Mouse (Mus musculus): ENCODE results near the gene 1700019D03Rik. TPM values are rescaled to one million over a fixed set of nuclear protein-coding genes. Genes with fewer than 3 reads are reported as not detected.
A peak's percentile ranks its signal among the peaks of the same experiment; 100 is the strongest.
"Not testable (repeated sequence)": the region's sequence is repeated elsewhere in the genome, so short reads cannot be mapped to it uniquely, and the experiment has no call there.

1700019D03Rik gene
- polyA plus RNA-seq, 1 experiment from 2014 or later = 2.7 TPM

- Histone ChIP-seq H3K27ac (replicated peaks) (no peak overlapping the region), H3K4me2 (replicated peaks) (peak overlapping the region; percentile 93), H3K4me1 (peaks cover 19% of the 10 kb centered on the region), H3K9me3 (no peaks in the 10 kb centered on the region), H3K36me3 (no peaks in the 10 kb centered on the region), H3K4me3 (peak overlapping the region; percentile 51), H3K27me3 (no peaks in the 10 kb centered on the region), H3K9ac (replicated peaks) (peak overlapping the region; percentile 52)
- WGBS = under 1% methylated on average over 46 of the region's 47 CpGs
- ATAC-seq (replicated peaks) = peak; percentile 84
Observed at GRCm38 (mm10) chr1:52952551-52953397, 67.2 kb downstream of the 1700019D03Rik start.

GRCm38 (mm10) chr1:52952143-52952542 is 67.8 kb downstream of the 1700019D03Rik start:
- no peak overlapping the region for H3K27ac ChIP-seq (replicated peaks)
- H3K4me3 ChIP-seq = peak overlapping the region; percentile 51
- peaks cover 19% of the 10 kb centered on the region for H3K4me1 ChIP-seq
- peak overlapping the region; percentile 52 for H3K9ac ChIP-seq (replicated peaks)
- peak; percentile 51 for ATAC-seq (replicated peaks)
- H3K36me3 ChIP-seq = no peaks in the 10 kb centered on the region
- H3K4me2 ChIP-seq (replicated peaks) = peak overlapping the region; percentile 93
- no peaks in the 10 kb centered on the region for H3K27me3 ChIP-seq
- H3K9me3 ChIP-seq = no peaks in the 10 kb centered on the region
- 3% methylated on average over 5 of the region's 5 CpGs for WGBS

- Histone ChIP-seq H3K4me2 (replicated peaks) (peak overlapping the region; percentile 93), H3K9ac (replicated peaks) (no peak overlapping the region), H3K4me3 (no peak overlapping the region), H3K9me3 (no peaks in the 10 kb centered on the region), H3K4me1 (peaks cover 19% of the 10 kb centered on the region), H3K27ac (replicated peaks) (no peak overlapping the region), H3K27me3 (no peaks in the 10 kb centered on the region), H3K36me3 (no peaks in the 10 kb centered on the region)
- WGBS = 54% methylated on average over 5 of the region's 5 CpGs
- ATAC-seq (replicated peaks) = no peak
Observed at GRCm38 (mm10) chr1:52951146-52951868, 68.7 kb downstream of the 1700019D03Rik start.

GRCm38 (mm10) chr1:52947895-52948294 is 72.1 kb downstream of the 1700019D03Rik start:
- Histone ChIP-seq H3K36me3 (no peaks in the 10 kb centered on the region), H3K4me2 (replicated peaks) (no peak overlapping the region), H3K27ac (replicated peaks) (no peak overlapping the region), H3K4me3 (no peak overlapping the region), H3K27me3 (no peaks in the 10 kb centered on the region), H3K4me1 (peaks cover 12% of the 10 kb centered on the region), H3K9ac (replicated peaks) (no peak overlapping the region), H3K9me3 (no peaks in the 10 kb centered on the region)
- 81% methylated on average over 5 of the region's 5 CpGs for WGBS
- no peak for ATAC-seq (replicated peaks)

- no peak overlapping the region for H3K4me3 ChIP-seq
- 100% methylated on average over 1 of the region's 1 CpGs for WGBS
- no peaks in the 10 kb centered on the region for H3K36me3 ChIP-seq
- H3K9ac ChIP-seq (replicated peaks) = no peak overlapping the region
- H3K4me1 ChIP-seq = no peaks in the 10 kb centered on the region
- H3K9me3 ChIP-seq = 0 out of 2 replicates have a peak, but pooled peaks cover 3% of the 10 kb centered on the region
- no peaks in the 10 kb centered on the region for H3K27me3 ChIP-seq
- no peak for ATAC-seq (replicated peaks)
- no peak overlapping the region for H3K4me2 ChIP-seq (replicated peaks)
- H3K27ac ChIP-seq (replicated peaks) = no peak overlapping the region
Observed at GRCm38 (mm10) chr1:52939021-52939420, 81.0 kb downstream of the 1700019D03Rik start.

- Histone ChIP-seq H3K4me3 (no peak overlapping the region), H3K36me3 (no peaks in the 10 kb centered on the region), H3K27me3 (no peaks in the 10 kb centered on the region), H3K27ac (replicated peaks) (no peak overlapping the region), H3K4me2 (replicated peaks) (no peak overlapping the region), H3K9me3 (0 out of 2 replicates have a peak, but pooled peaks cover 3% of the 10 kb centered on the region), H3K9ac (replicated peaks) (no peak overlapping the region), H3K4me1 (no peaks in the 10 kb centered on the region)
- 90% methylated on average over 5 of the region's 5 CpGs for WGBS
- no peak for ATAC-seq (replicated peaks)
Observed at GRCm38 (mm10) chr1:52934494-52934893, 85.5 kb downstream of the 1700019D03Rik start.

- not testable (repeated sequence) for H3K9ac ChIP-seq (replicated peaks); H3K9me3 ChIP-seq; H3K27me3 ChIP-seq; H3K4me3 ChIP-seq; ATAC-seq (replicated peaks); H3K27ac ChIP-seq (replicated peaks); H3K36me3 ChIP-seq; H3K4me1 ChIP-seq; H3K4me2 ChIP-seq (replicated peaks)
- WGBS = 100% methylated on average over 1 of the region's 1 CpGs
Observed at GRCm38 (mm10) chr1:52924482-52924881, 95.5 kb downstream of the 1700019D03Rik start.

- H3K27me3 ChIP-seq; H3K4me2 ChIP-seq (replicated peaks); H3K36me3 ChIP-seq; H3K4me3 ChIP-seq; H3K9me3 ChIP-seq; H3K9ac ChIP-seq (replicated peaks); ATAC-seq (replicated peaks); H3K4me1 ChIP-seq; H3K27ac ChIP-seq (replicated peaks): not testable (repeated sequence)
Observed at GRCm38 (mm10) chr1:52918897-52919296, 101.1 kb downstream of the 1700019D03Rik start.

GRCm38 (mm10) chr1:52916655-52917054 is 103.3 kb downstream of the 1700019D03Rik start:
- Histone ChIP-seq H3K9me3 (no peaks in the 10 kb centered on the region), H3K36me3 (no peaks in the 10 kb centered on the region), H3K4me2 (replicated peaks) (no peak overlapping the region), H3K4me3 (no peak overlapping the region), H3K27ac (replicated peaks) (no peak overlapping the region), H3K9ac (replicated peaks) (no peak overlapping the region), H3K4me1 (no peaks in the 10 kb centered on the region), H3K27me3 (no peaks in the 10 kb centered on the region)
- WGBS = 91% methylated on average over 2 of the region's 2 CpGs
- ATAC-seq (replicated peaks) = no peak

GRCm38 (mm10) chr1:52909783-52910182 is 110.2 kb downstream of the 1700019D03Rik start:
- Histone ChIP-seq H3K27ac (replicated peaks) (no peak overlapping the region), H3K27me3 (no peaks in the 10 kb centered on the region), H3K4me1 (no peaks in the 10 kb centered on the region), H3K36me3 (no peaks in the 10 kb centered on the region), H3K9me3 (no peaks in the 10 kb centered on the region), H3K4me3 (no peak overlapping the region), H3K4me2 (replicated peaks) (no peak overlapping the region), H3K9ac (replicated peaks) (no peak overlapping the region)
- 85% methylated on average over 3 of the region's 3 CpGs for WGBS
- ATAC-seq (replicated peaks) = no peak

- H3K27ac ChIP-seq (replicated peaks) = no peak overlapping the region
- no peaks in the 10 kb centered on the region for H3K27me3 ChIP-seq
- H3K4me2 ChIP-seq (replicated peaks) = no peak overlapping the region
- H3K36me3 ChIP-seq = peaks cover 3% of the 10 kb centered on the region; the same call in 1 of the 2 replicates
- H3K9ac ChIP-seq (replicated peaks) = no peak overlapping the region
- no peak for ATAC-seq (replicated peaks)
- no peaks in the 10 kb centered on the region for H3K9me3 ChIP-seq
- no peaks in the 10 kb centered on the region for H3K4me1 ChIP-seq
- H3K4me3 ChIP-seq = no peak overlapping the region
- WGBS = 84% methylated on average over 2 of the region's 2 CpGs
Observed at GRCm38 (mm10) chr1:52884208-52884607, 135.8 kb downstream of the 1700019D03Rik start.

Data from forebrain, embryonic 15.5 days (tissue).